Mouse (Mus musculus) heart, postnatal 0 days (tissue): ENCODE results near the gene Sohlh1. TPM values are rescaled to one million over a fixed set of nuclear protein-coding genes. Genes with fewer than 3 reads are reported as not detected.

ENCODE experiments used
- ATAC-seq: fragments of 200-750 bp; cut with Nextera tagmentation; 2 replicates; pipeline ENCODE4 v1.8.0; 2017; ENCODE audit warnings: low read depth, moderate number of reproducible peaks, moderate library complexity; ENCODE audit not compliant: insufficient read depth
- DNase-seq: peaks from one replicate; pipeline ENCODE4 v3.0.0-alpha.2; 2016; ENCODE audit warnings: low spot score
- H3K27ac ChIP-seq: fragments of 300-500 bp; sonication (generic); 2 replicates; pipeline ENCODE4 v1.5.1; 2014; ENCODE audit warnings: low read depth, mild to moderate bottlenecking
- H3K27me3 ChIP-seq: fragments of 300-500 bp; sonication (generic); 2 replicates; pipeline ENCODE4 v1.6.1; 2014; ENCODE audit warnings: low read length, mixed read lengths; ENCODE audit not compliant: control insufficient read depth, insufficient read depth
- H3K36me3 ChIP-seq: fragments of 300-500 bp; sonication (generic); replicated peaks from 2 replicates; pipeline ENCODE4 v1.6.1; 2014; ENCODE audit warnings: low read length, mixed read lengths; ENCODE audit not compliant: control insufficient read depth, insufficient read depth
- H3K4me1 ChIP-seq: fragments of 300-500 bp; sonication (generic); 2 replicates; pipeline ENCODE4 v1.6.1; 2014; ENCODE audit warnings: antibody characterized with exemption; ENCODE audit not compliant: control insufficient read depth, insufficient read depth
- H3K4me2 ChIP-seq: fragments of 300-500 bp; sonication (generic); 2 replicates; pipeline ENCODE4 v1.6.1; 2014; ENCODE audit warnings: low read depth, mild to moderate bottlenecking, low read length, moderate library complexity
- H3K4me3 ChIP-seq: fragments of 300-500 bp; sonication (generic); 2 replicates; pipeline ENCODE4 v1.5.1; 2014; ENCODE audit warnings: low read depth, low read length
- H3K9ac ChIP-seq: fragments of 300-500 bp; sonication (generic); replicated peaks from 2 replicates; pipeline ENCODE4 v1.6.1; 2014; ENCODE audit warnings: low read depth, low read length, mixed read lengths
- H3K9me3 ChIP-seq: fragments of 300-500 bp; sonication (generic); replicated peaks from 2 replicates; pipeline ENCODE4 v1.6.1; 2016; ENCODE audit warnings: low read length; ENCODE audit not compliant: control insufficient read depth
- CTCF ChIP-seq: IDR thresholded peaks from 2 replicates; pipeline ENCODE4 v1.5.1; 2016; ENCODE audit warnings: antibody characterized with exemption, control low read depth, low read depth
- EP300 ChIP-seq: IDR thresholded peaks from 2 replicates; pipeline ENCODE4 v1.6.1; 2016; ENCODE audit warnings: antibody characterized with exemption, low read depth
- WGBS: fragments of 180-500 bp; shearing (Covaris S2); extraction: QIAGEN DNeasy Blood & Tissue Kit; methylation state at CpG from one replicate; pipeline ENCODE4 v1.1.7; 2014; 5-methylcytosine and 5-hydroxymethylcytosine counted together
- polyA plus RNA-seq: library from polyadenylated mRNA; unstranded; fragments of >200 nt; fragmentation: Nextera tagmentation; extraction: Ambion mirVana; gene quantifications from 2 replicates; pipeline ENCODE4 v1.2.1, GENCODE M21; 2015
- total RNA-seq: library from RNA; depleted of rRNA; stranded (reverse); fragments of >200 nt; gene quantifications from 2 replicates; pipeline ENCODE4 v1.2.3, GENCODE M21; 2014; ENCODE audit warnings: low replicate concordance; rRNA removed

The Sohlh1 gene
- not detected in 2 replicates for total RNA-seq
- not detected in 2 replicates for polyA plus RNA-seq

- no peak within 1 kb of the TSS for H3K27ac ChIP-seq
- H3K36me3 ChIP-seq, result no peaks in the 10 kb centered on the region
- H3K4me1 ChIP-seq, result no peaks in the 10 kb centered on the region
- no peak for TF ChIP-seq EP300
- TF ChIP-seq CTCF, result no peak
- ATAC-seq, result no peak
- no peak within 1 kb of the TSS for H3K9ac ChIP-seq
- 72% methylated on average over 10 of the region's 16 CpGs for WGBS
- H3K4me2 ChIP-seq, result no peak within 1 kb of the TSS
- H3K27me3 ChIP-seq, result no peaks in the 10 kb centered on the region
- no peaks in the 10 kb centered on the region for H3K9me3 ChIP-seq
- no peak for DNase-seq
- H3K4me3 ChIP-seq, result no peak within 1 kb of the TSS
These were observed at the start of gene Sohlh1 for GRCm38 (mm10) chr2:25847226-25847625. Sohlh1 (minus strand) TSS chr2:25847248.

- H3K4me1 ChIP-seq, result no peaks in the 10 kb centered on the region
- WGBS, result 71% methylated on average over 7 of the region's 7 CpGs
- no peak for ATAC-seq
These were observed 45.4 kb upstream of the Sohlh1 start for GRCm38 (mm10) chr2:25892440-25892839.

GRCm38 (mm10) chr2:25888144-25888543 lies 41.1 kb upstream of the Sohlh1 start:
- Histone ChIP-seq H3K36me3 (no peaks in the 10 kb centered on the region), H3K9me3 (no peaks in the 10 kb centered on the region), H3K9ac (no peak overlapping the region), H3K27ac (no peak overlapping the region), H3K4me2 (no peak overlapping the region), H3K4me3 (no peak overlapping the region), H3K4me1 (no peaks in the 10 kb centered on the region), H3K27me3 (no peaks in the 10 kb centered on the region)
- 65% methylated on average over 5 of the region's 5 CpGs for WGBS
- no peak for DNase-seq
- TF ChIP-seq CTCF (no peak; the same call in 1 of the 2 replicates), EP300 (no peak)
- no peak for ATAC-seq

More at GRCm38 (mm10) chr2:25892440-25892839, 45.4 kb upstream of the Sohlh1 start:
- no peak overlapping the region for H3K9ac ChIP-seq
- H3K9me3 ChIP-seq, result no peaks in the 10 kb centered on the region
- no peak for DNase-seq
- no peaks in the 10 kb centered on the region for H3K27me3 ChIP-seq
- no peak overlapping the region for H3K27ac ChIP-seq
- no peaks in the 10 kb centered on the region for H3K36me3 ChIP-seq
- no peak overlapping the region for H3K4me2 ChIP-seq
- TF ChIP-seq CTCF, result no peak
- TF ChIP-seq EP300, result no peak
- no peak overlapping the region for H3K4me3 ChIP-seq

GRCm38 (mm10) chr2:25887226-25887625 lies 40.2 kb upstream of the Sohlh1 start:
- H3K27me3 ChIP-seq, result no peaks in the 10 kb centered on the region
- no peak overlapping the region for H3K4me3 ChIP-seq
- H3K9me3 ChIP-seq, result no peaks in the 10 kb centered on the region
- DNase-seq (no peak), ATAC-seq (no peak)
- H3K4me1 ChIP-seq, result no peaks in the 10 kb centered on the region
- no peak overlapping the region for H3K27ac ChIP-seq
- H3K4me2 ChIP-seq, result no peak overlapping the region
- no peak for TF ChIP-seq EP300
- no peak for TF ChIP-seq CTCF
- no peaks in the 10 kb centered on the region for H3K36me3 ChIP-seq
- 48% methylated on average over 8 of the region's 8 CpGs for WGBS
- H3K9ac ChIP-seq, result no peak overlapping the region

- Histone ChIP-seq H3K4me1 (no peaks in the 10 kb centered on the region), H3K9ac (no peak overlapping the region), H3K9me3 (no peaks in the 10 kb centered on the region), H3K36me3 (no peaks in the 10 kb centered on the region), H3K27me3 (0 out of 2 replicates have a peak, but pooled peaks cover 11% of the 10 kb centered on the region), H3K4me3 (no peak overlapping the region), H3K4me2 (no peak overlapping the region), H3K27ac (no peak overlapping the region)
- DNase-seq, result no peak
- ATAC-seq, result no peak
- 78% methylated on average over 3 of the region's 3 CpGs for WGBS
- TF ChIP-seq CTCF (no peak), EP300 (no peak)
These were observed 37.7 kb upstream of the Sohlh1 start for GRCm38 (mm10) chr2:25884756-25885155.

GRCm38 (mm10) chr2:25882276-25882675 lies 35.2 kb upstream of the Sohlh1 start:
- Histone ChIP-seq H3K9me3 (no peaks in the 10 kb centered on the region), H3K27ac (no peak overlapping the region), H3K9ac (no peak overlapping the region), H3K4me2 (no peak overlapping the region), H3K4me1 (no peaks in the 10 kb centered on the region), H3K27me3 (peaks cover 34% of the 10 kb centered on the region), H3K36me3 (no peaks in the 10 kb centered on the region), H3K4me3 (no peak overlapping the region)
- no peak for ATAC-seq
- WGBS, result 40% methylated on average over 1 of the region's 1 CpGs
- DNase-seq, result no peak
- TF ChIP-seq EP300 (no peak), CTCF (no peak)
